Mouse (Mus musculus): ENCODE measurements at regions not wholly inside any gene's neighbourhood (a gene's known extent, or its start where the extent isn't known, plus 50 kb on each side); places are given as distances from the start of the nearest gene placed in this dataset.
A peak's percentile ranks its signal among the peaks of the same experiment; 100 is the strongest.

- Histone ChIP-seq H3K27me3 (replicated peaks) (no peaks in the 10 kb centered on the region), H3K9ac (no peak overlapping the region), H3K4me3 (no peak overlapping the region), H3K36me3 (no peaks in the 10 kb centered on the region), H3K4me1 (no peaks in the 10 kb centered on the region), H3K4me2 (no peak overlapping the region), H3K27ac (no peak overlapping the region), H3K9me3 (replicated peaks) (no peaks in the 10 kb centered on the region)
- ATAC-seq: no peak
- WGBS (ENCODE audit: insufficient replicate concordance): 35% methylated on average over 1 of the region's 1 CpGs
Measured at GRCm38 (mm10) chr13:91274131-91274530, 50.4 kb upstream of the Atg10 start.

GRCm38 (mm10) chr13:91274615-91275014 lies 50.8 kb upstream of the Atg10 start:
- Histone ChIP-seq H3K4me2 (no peak overlapping the region), H3K27me3 (replicated peaks) (no peaks in the 10 kb centered on the region), H3K4me1 (no peaks in the 10 kb centered on the region), H3K9ac (no peak overlapping the region), H3K9me3 (replicated peaks) (no peaks in the 10 kb centered on the region), H3K27ac (no peak overlapping the region), H3K36me3 (no peaks in the 10 kb centered on the region), H3K4me3 (no peak overlapping the region)
- 67% methylated on average over 6 of the region's 6 CpGs for WGBS (ENCODE audit: insufficient replicate concordance)
- ATAC-seq: no peak

- Histone ChIP-seq H3K4me2 (no peak overlapping the region), H3K4me1 (no peaks in the 10 kb centered on the region), H3K27me3 (replicated peaks) (no peaks in the 10 kb centered on the region), H3K9ac (no peak overlapping the region), H3K4me3 (no peak overlapping the region), H3K36me3 (no peaks in the 10 kb centered on the region), H3K9me3 (replicated peaks) (no peaks in the 10 kb centered on the region), H3K27ac (no peak overlapping the region)
- no peak for ATAC-seq
- WGBS (ENCODE audit: insufficient replicate concordance): 67% methylated on average over 3 of the region's 3 CpGs
Measured at GRCm38 (mm10) chr13:91279487-91279886, 55.7 kb upstream of the Atg10 start.

- H3K9ac ChIP-seq: no peak overlapping the region
- H3K36me3 ChIP-seq: no peaks in the 10 kb centered on the region
- WGBS (ENCODE audit: insufficient replicate concordance): 65% methylated on average over 7 of the region's 7 CpGs
- H3K4me2 ChIP-seq: no peak overlapping the region
- no peaks in the 10 kb centered on the region for H3K27me3 ChIP-seq (replicated peaks)
- no peak overlapping the region for H3K27ac ChIP-seq
- H3K4me3 ChIP-seq: no peak overlapping the region
- ATAC-seq: peak; percentile 58
- no peaks in the 10 kb centered on the region for H3K9me3 ChIP-seq (replicated peaks)
- peaks cover 17% of the 10 kb centered on the region for H3K4me1 ChIP-seq
Measured at GRCm38 (mm10) chr13:91295552-91296170, 71.9 kb upstream of the Atg10 start.

GRCm38 (mm10) chr13:91296521-91297160 lies 72.9 kb upstream of the Atg10 start:
- Histone ChIP-seq H3K27ac (no peak overlapping the region), H3K9me3 (replicated peaks) (no peaks in the 10 kb centered on the region), H3K27me3 (replicated peaks) (no peaks in the 10 kb centered on the region), H3K4me1 (peaks cover 20% of the 10 kb centered on the region), H3K4me2 (0 out of 2 replicates have a peak overlapping the region, but pooled peaks have one; percentile 3), H3K9ac (no peak overlapping the region), H3K4me3 (no peak overlapping the region), H3K36me3 (no peaks in the 10 kb centered on the region)
- peak; percentile 84 for ATAC-seq
- WGBS (ENCODE audit: insufficient replicate concordance): 38% methylated on average over 5 of the region's 5 CpGs

- Histone ChIP-seq H3K27ac (no peak overlapping the region), H3K4me1 (peaks cover 13% of the 10 kb centered on the region), H3K9ac (no peak overlapping the region), H3K4me2 (no peak overlapping the region), H3K4me3 (no peak overlapping the region), H3K27me3 (replicated peaks) (no peaks in the 10 kb centered on the region), H3K9me3 (replicated peaks) (no peaks in the 10 kb centered on the region), H3K36me3 (no peaks in the 10 kb centered on the region)
- ATAC-seq: no peak
- WGBS (ENCODE audit: insufficient replicate concordance): 57% methylated on average over 1 of the region's 1 CpGs
Measured at GRCm38 (mm10) chr13:91301849-91302248, 78.1 kb upstream of the Atg10 start.

- 59% methylated on average over 6 of the region's 6 CpGs for WGBS (ENCODE audit: insufficient replicate concordance)
- Histone ChIP-seq H3K4me3 (no peak overlapping the region), H3K27me3 (replicated peaks) (no peaks in the 10 kb centered on the region), H3K4me1 (peaks cover 10% of the 10 kb centered on the region), H3K9me3 (replicated peaks) (no peaks in the 10 kb centered on the region), H3K27ac (no peak overlapping the region), H3K9ac (no peak overlapping the region), H3K4me2 (no peak overlapping the region), H3K36me3 (no peaks in the 10 kb centered on the region)
- no peak for ATAC-seq
Measured at GRCm38 (mm10) chr13:91305697-91306405, 82.1 kb upstream of the Atg10 start.

GRCm38 (mm10) chr13:91306545-91306944 lies 82.8 kb upstream of the Atg10 start:
- no peak for ATAC-seq
- Histone ChIP-seq H3K27me3 (replicated peaks) (no peaks in the 10 kb centered on the region), H3K9ac (no peak overlapping the region), H3K4me2 (no peak overlapping the region), H3K4me1 (peaks cover 8% of the 10 kb centered on the region), H3K9me3 (replicated peaks) (no peaks in the 10 kb centered on the region), H3K4me3 (no peak overlapping the region), H3K36me3 (no peaks in the 10 kb centered on the region), H3K27ac (no peak overlapping the region)
- 72% methylated on average over 4 of the region's 4 CpGs for WGBS (ENCODE audit: insufficient replicate concordance)

- WGBS (ENCODE audit: insufficient replicate concordance): 67% methylated on average over 5 of the region's 5 CpGs
- no peaks in the 10 kb centered on the region for H3K9me3 ChIP-seq (replicated peaks)
Measured at GRCm38 (mm10) chr13:91312905-91313571, 89.3 kb upstream of the Atg10 start.

GRCm38 (mm10) chr13:91322331-91322730 lies 98.6 kb upstream of the Atg10 start:
- H3K4me2 ChIP-seq: no peak overlapping the region
- H3K9me3 ChIP-seq (replicated peaks): 0 out of 2 replicates have a peak, but pooled peaks cover 6% of the 10 kb centered on the region
- H3K9ac ChIP-seq: no peak overlapping the region
- H3K4me1 ChIP-seq: no peaks in the 10 kb centered on the region
- no peak overlapping the region for H3K27ac ChIP-seq
- ATAC-seq: no peak
- no peaks in the 10 kb centered on the region for H3K36me3 ChIP-seq
- WGBS (ENCODE audit: insufficient replicate concordance): 84% methylated on average over 6 of the region's 6 CpGs
- H3K27me3 ChIP-seq (replicated peaks): no peaks in the 10 kb centered on the region
- H3K4me3 ChIP-seq: no peak overlapping the region

More at GRCm38 (mm10) chr13:91312905-91313571, 89.3 kb upstream of the Atg10 start:
- H3K4me1 ChIP-seq: no peaks in the 10 kb centered on the region
- no peaks in the 10 kb centered on the region for H3K36me3 ChIP-seq
- H3K4me2 ChIP-seq: no peak overlapping the region
- no peaks in the 10 kb centered on the region for H3K27me3 ChIP-seq (replicated peaks)
- no peak overlapping the region for H3K27ac ChIP-seq
- H3K9ac ChIP-seq: no peak overlapping the region
- H3K4me3 ChIP-seq: no peak overlapping the region
- ATAC-seq: no peak

GRCm38 (mm10) chr13:91326834-91327233 lies 103.1 kb upstream of the Atg10 start:
- WGBS (ENCODE audit: insufficient replicate concordance): 64% methylated on average over 3 of the region's 3 CpGs

GRCm38 (mm10) chr13:91334283-91334682 lies 110.5 kb upstream of the Atg10 start:
- Histone ChIP-seq H3K4me3 (no peak overlapping the region), H3K9me3 (replicated peaks) (no peaks in the 10 kb centered on the region), H3K9ac (no peak overlapping the region), H3K4me2 (no peak overlapping the region), H3K4me1 (no peaks in the 10 kb centered on the region), H3K27ac (no peak overlapping the region), H3K27me3 (replicated peaks) (no peaks in the 10 kb centered on the region), H3K36me3 (no peaks in the 10 kb centered on the region)
- ATAC-seq: no peak

More at GRCm38 (mm10) chr13:91326834-91327233, 103.1 kb upstream of the Atg10 start:
- Histone ChIP-seq H3K4me1 (no peaks in the 10 kb centered on the region), H3K36me3 (no peaks in the 10 kb centered on the region), H3K27me3 (replicated peaks) (no peaks in the 10 kb centered on the region), H3K27ac (no peak overlapping the region), H3K9ac (no peak overlapping the region), H3K4me3 (no peak overlapping the region), H3K9me3 (replicated peaks) (no peaks in the 10 kb centered on the region), H3K4me2 (no peak overlapping the region)
- no peak for ATAC-seq
